Mouse (Mus musculus) neural tube, embryonic 11.5 days (tissue): Measurements from ENCODE around the gene Rftn1. TPM values are rescaled to one million over a fixed set of nuclear protein-coding genes. Genes with fewer than 3 reads are reported as not detected.

Source experiments
- ATAC-seq: fragments of 200-750 bp; cut with Nextera tagmentation; 2 replicates; pipeline ENCODE4 v1.8.0; 2017; ENCODE audit warnings: moderate number of reproducible peaks, mild to moderate bottlenecking, moderate TSS enrichment, moderate library complexity; ENCODE audit not compliant: insufficient read depth, low FRiP score, low TSS enrichment
- DNase-seq: peaks from one replicate; pipeline ENCODE4 v3.0.0-alpha.2; 2015; ENCODE audit warnings: low spot score
- H3K27ac ChIP-seq: fragments of 300-500 bp; sonication (generic); 2 replicates; pipeline ENCODE4 v1.5.1; 2014; ENCODE audit warnings: low read depth, mild to moderate bottlenecking, low read length
- H3K27me3 ChIP-seq: fragments of 300-500 bp; sonication (generic); 2 replicates; pipeline ENCODE4 v1.6.1; 2014; ENCODE audit warnings: mild to moderate bottlenecking, low read length, mixed read lengths; ENCODE audit not compliant: control insufficient read depth, insufficient read depth
- H3K36me3 ChIP-seq: fragments of 300-500 bp; sonication (generic); 2 replicates; pipeline ENCODE4 v1.6.1; 2014; ENCODE audit warnings: mild to moderate bottlenecking, low read length, moderate library complexity, mixed read lengths; ENCODE audit not compliant: control insufficient read depth, insufficient read depth
- H3K4me1 ChIP-seq: fragments of 300-500 bp; sonication (generic); 2 replicates; pipeline ENCODE4 v1.6.1; 2014; ENCODE audit warnings: low read length, mixed read lengths; ENCODE audit not compliant: control insufficient read depth, insufficient read depth
- H3K4me2 ChIP-seq: fragments of 300-500 bp; sonication (generic); 2 replicates; pipeline ENCODE4 v1.6.1; 2014; ENCODE audit warnings: low read depth, mild to moderate bottlenecking, moderate library complexity
- H3K4me3 ChIP-seq: fragments of 300-500 bp; sonication (generic); 2 replicates; pipeline ENCODE4 v1.5.1; 2014; ENCODE audit warnings: low read depth, low read length
- H3K9ac ChIP-seq: fragments of 300-500 bp; sonication (generic); 2 replicates; pipeline ENCODE4 v1.6.1; 2014; ENCODE audit warnings: mild to moderate bottlenecking, low read length
- H3K9me3 ChIP-seq: fragments of 300-500 bp; sonication (generic); 2 replicates; pipeline ENCODE4 v1.6.1; 2016; ENCODE audit warnings: low read length; ENCODE audit not compliant: control insufficient read depth
- WGBS: fragments of 180-500 bp; shearing (Covaris S2); extraction: QIAGEN DNeasy Blood & Tissue Kit; methylation state at CpG from one replicate; pipeline ENCODE4 v1.1.7; 2014; 5-methylcytosine and 5-hydroxymethylcytosine counted together
- polyA plus RNA-seq: library from polyadenylated mRNA; unstranded; fragments of >200 nt; fragmentation: Nextera tagmentation; extraction: Ambion mirVana; gene quantifications from 2 replicates; pipeline ENCODE4 v1.2.1, GENCODE M21; 2014

The Rftn1 gene
- polyA plus RNA-seq, 1 experiment from 2014 or later = 6.9 TPM

- H3K4me2 ChIP-seq = peak overlapping the region; percentile 19
- ATAC-seq = no peak
- H3K9ac ChIP-seq = peak overlapping the region; percentile 37; the same call in 1 of the 2 replicates
- peak; percentile 32 for DNase-seq
- no peaks in the 10 kb centered on the region for H3K36me3 ChIP-seq
- H3K4me1 ChIP-seq = no peaks in the 10 kb centered on the region; the same call in 1 of the 2 replicates
- no peak overlapping the region for H3K4me3 ChIP-seq
- no peak overlapping the region for H3K27ac ChIP-seq
- H3K27me3 ChIP-seq = no peaks in the 10 kb centered on the region
- 46% methylated on average over 22 of the region's 22 CpGs for WGBS
- H3K9me3 ChIP-seq = no peaks in the 10 kb centered on the region
Observed at GRCm38 (mm10) chr17:49951856-49952607, 238.4 kb downstream of the Rftn1 start.

- ATAC-seq = no peak
- H3K4me3 ChIP-seq = no peak overlapping the region
- peak; percentile 79 for DNase-seq
- H3K27me3 ChIP-seq = no peaks in the 10 kb centered on the region
- H3K4me2 ChIP-seq = peak overlapping the region; percentile 19
- H3K27ac ChIP-seq = no peak overlapping the region
- WGBS = 9% methylated on average over 7 of the region's 7 CpGs
- H3K9me3 ChIP-seq = no peaks in the 10 kb centered on the region
- H3K9ac ChIP-seq = no peak overlapping the region
- H3K4me1 ChIP-seq = no peaks in the 10 kb centered on the region; the same call in 1 of the 2 replicates
- no peaks in the 10 kb centered on the region for H3K36me3 ChIP-seq
Observed at GRCm38 (mm10) chr17:49951491-49951855, 239.0 kb downstream of the Rftn1 start.

- no peak for ATAC-seq
- Histone ChIP-seq H3K4me2 (no peak overlapping the region), H3K9me3 (no peaks in the 10 kb centered on the region), H3K4me1 (no peaks in the 10 kb centered on the region), H3K27me3 (no peaks in the 10 kb centered on the region), H3K4me3 (no peak overlapping the region), H3K9ac (no peak overlapping the region), H3K27ac (no peak overlapping the region), H3K36me3 (no peaks in the 10 kb centered on the region)
- 68% methylated on average over 6 of the region's 6 CpGs for WGBS
- DNase-seq = peak; percentile 25
Observed at GRCm38 (mm10) chr17:49942674-49943073, 247.8 kb downstream of the Rftn1 start.

Other genes starting within 250 kb of the Rftn1 start
- 0.20 TPM in 1 of 2 replicates, not detected in the other for gene Dazl, start 103.0 kb upstream of the Rftn1 start, polyA plus RNA-seq